Mouse (Mus musculus): ENCODE measurements around the gene Ppm1a. TPM values are rescaled to one million over a fixed set of nuclear protein-coding genes. Genes with fewer than 3 reads are reported as not detected.

The Ppm1a gene
- total and polyA plus RNA-seq, 3 experiments: 111 to 119 TPM; not detected in 1

- TF ChIP-seq MAZ (IDR thresholded peaks at IDR 0.05; ENCODE audit: low read depth, low read length): no peak
- TF ChIP-seq ELF1 (IDR thresholded peaks at IDR 0.05; ENCODE audit: low read depth, low read length): no peak
- no peak for TF ChIP-seq POLR2A (IDR thresholded peaks at IDR 0.05; ENCODE audit: control insufficient read depth in 1 of 2, insufficient read depth in 1 of 2, low read depth in 1 of 2, low read length in 2 of 2, poor library complexity in 1 of 2)
- no peak; a peak in 1 of 6 replicates for TF ChIP-seq CTCF (IDR thresholded peaks at IDR 0.05 in 2 of 3, conservative IDR thresholded peaks at IDR 0.05 in 1 of 3; ENCODE audit: control insufficient read depth in 1 of 3, insufficient read depth in 1 of 3, low read depth in 2 of 3, low read length in 3 of 3, poor library complexity in 1 of 3, severe bottlenecking in 1 of 3)
- TF ChIP-seq MEF2A (IDR thresholded peaks at IDR 0.05; ENCODE audit: extremely low read depth, insufficient replicate concordance, low read depth, low read length, poor library complexity, severe bottlenecking): peak; percentile 17; the same call in 1 of the 2 replicates
- TF ChIP-seq TAL1 (IDR thresholded peaks at IDR 0.05; ENCODE audit: low read length): peak; percentile 93
- TF ChIP-seq SIN3A (IDR thresholded peaks at IDR 0.05; ENCODE audit: low read length): peak; percentile 86
- TF ChIP-seq USF1 (IDR thresholded peaks at IDR 0.05; ENCODE audit: low read depth, low read length): peak; percentile 97
- peak; percentile 65; the same call in 1 of the 2 replicates for TF ChIP-seq MYC (IDR thresholded peaks at IDR 0.05; ENCODE audit: low read depth, low read length)
- no peak for TF ChIP-seq JUND (IDR thresholded peaks at IDR 0.05; ENCODE audit: low read depth, low read length)
- TF ChIP-seq ZKSCAN1 (IDR thresholded peaks at IDR 0.05; ENCODE audit: low read depth, low read length): no peak
- TF ChIP-seq EP300 (IDR thresholded peaks at IDR 0.05; ENCODE audit: low read depth in 1 of 2, low read length in 2 of 2): peak; percentile 91 to 93
- TF ChIP-seq GATA1 (IDR thresholded peaks at IDR 0.05; ENCODE audit: low read depth, low read length): peak; percentile 93
- no peak for TF ChIP-seq ZC3H11A (IDR thresholded peaks at IDR 0.05; ENCODE audit: low read depth, low read length)
- peak; percentile 39; the same call in 1 of the 2 replicates for TF ChIP-seq ZNF384 (IDR thresholded peaks at IDR 0.05; ENCODE audit: low read depth, low read length)
- 0 out of 2 replicates have a peak, but pooled peaks have one; percentile 21 for TF ChIP-seq NRF1 (IDR thresholded peaks at IDR 0.05; ENCODE audit: insufficient read depth, low read depth, low read length, poor library complexity, severe bottlenecking)
- peak; percentile 87 for TF ChIP-seq MXI1 (IDR thresholded peaks at IDR 0.05; ENCODE audit: low read depth, low read length)
- TF ChIP-seq POLR2AphosphoS2 (IDR thresholded peaks at IDR 0.05; ENCODE audit: low read length): no peak
- no peak for TF ChIP-seq UBTF (IDR thresholded peaks at IDR 0.05; ENCODE audit: borderline replicate concordance, insufficient read depth, low read depth, low read length)
These were observed 33.3 kb downstream of the Ppm1a start (continued) for GRCm38 (mm10) chr12:72790538-72790937.

DNA sequence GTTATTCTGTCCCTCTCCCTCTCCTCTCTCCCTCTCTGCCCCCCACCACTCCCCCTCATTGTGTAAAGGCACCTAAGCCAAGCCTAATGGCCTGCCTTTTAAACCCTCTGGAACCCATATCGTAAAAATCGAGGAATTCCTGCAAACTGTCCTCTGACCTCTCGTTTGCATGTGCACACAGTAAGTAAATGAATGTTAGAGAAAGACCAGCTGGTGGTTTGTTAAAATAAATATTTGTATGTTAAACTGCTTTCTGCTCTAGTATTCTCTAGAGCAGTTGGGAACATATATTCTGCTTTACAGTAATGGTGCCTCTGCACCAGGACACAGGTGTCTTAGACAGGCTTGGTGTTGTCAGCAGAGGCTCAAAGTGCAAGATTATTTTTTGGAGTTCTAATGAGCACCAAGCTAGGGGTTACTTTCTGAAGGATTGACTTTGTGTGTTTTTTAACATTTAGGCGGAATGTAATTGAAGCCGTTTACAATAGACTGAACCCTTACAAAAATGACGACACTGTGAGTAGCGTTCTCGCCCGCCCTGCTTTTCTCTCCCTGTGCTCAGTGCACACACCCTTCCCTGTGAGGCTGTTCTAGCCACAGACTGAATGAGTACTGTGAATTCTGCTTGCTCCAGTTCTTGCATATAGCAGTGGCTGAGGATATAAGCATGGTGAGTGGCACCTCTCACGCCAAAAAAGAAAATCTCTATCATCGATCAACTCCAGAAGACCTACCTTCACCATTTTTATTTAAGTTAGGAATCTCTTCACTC, 35.3 kb downstream of the Ppm1a start:
- H3K36me3 ChIP-seq (ENCODE audit: control insufficient read depth in 1 of 2, insufficient read depth in 2 of 2, low read length in 2 of 2): peaks cover 14 to 20% of the 10 kb centered on the region in 2 experiments
- H3K9me3 ChIP-seq (replicated peaks; ENCODE audit: insufficient read depth, low read length): no peaks in the 10 kb centered on the region
- no peak for DNase-seq (ENCODE audit: low read depth, low spot score)
- TF ChIP-seq GATA1 (IDR thresholded peaks at IDR 0.05; ENCODE audit: low read depth, low read length): no peak
- TF ChIP-seq POLR2AphosphoS2 (IDR thresholded peaks at IDR 0.05; ENCODE audit: low read length): no peak
- no peak for TF ChIP-seq POLR2A (IDR thresholded peaks at IDR 0.05; ENCODE audit: control insufficient read depth in 1 of 2, insufficient read depth in 1 of 2, low read depth in 1 of 2, low read length in 2 of 2, poor library complexity in 1 of 2)
- no peak for TF ChIP-seq KAT2A (conservative IDR thresholded peaks at IDR 0.05; ENCODE audit: low read depth, low read length)
- TF ChIP-seq ETS1 (IDR thresholded peaks at IDR 0.05; ENCODE audit: low read depth, low read length): no peak
- TF ChIP-seq ZC3H11A (IDR thresholded peaks at IDR 0.05; ENCODE audit: low read depth, low read length): no peak
- TF ChIP-seq NRF1 (IDR thresholded peaks at IDR 0.05; ENCODE audit: insufficient read depth, low read depth, low read length, poor library complexity, severe bottlenecking): no peak
- no peak for TF ChIP-seq CHD1 (IDR thresholded peaks at IDR 0.05; ENCODE audit: low read depth, low read length)
- TF ChIP-seq CTCF (IDR thresholded peaks at IDR 0.05 in 2 of 3, conservative IDR thresholded peaks at IDR 0.05 in 1 of 3; ENCODE audit: control insufficient read depth in 1 of 3, insufficient read depth in 1 of 3, low read depth in 2 of 3, low read length in 3 of 3, poor library complexity in 1 of 3, severe bottlenecking in 1 of 3): no peak
- TF ChIP-seq TAL1 (IDR thresholded peaks at IDR 0.05; ENCODE audit: low read length): no peak
- no peak for TF ChIP-seq MAX (IDR thresholded peaks at IDR 0.05; ENCODE audit: low read length)
- H3K27me3 ChIP-seq (ENCODE audit: control insufficient read depth in 1 of 2, insufficient read depth in 2 of 2, low read length in 2 of 2): no peaks in the 10 kb centered on the region
- no peak overlapping the region for H3K9ac ChIP-seq (ENCODE audit: control insufficient read depth, low read depth, low read length, poor library complexity, severe bottlenecking)
- H3K79me2 ChIP-seq (ENCODE audit: control insufficient read depth, insufficient read depth, low read length, poor library complexity): no peaks in the 10 kb centered on the region; the same call in 1 of the 2 replicates
- no peak overlapping the region for H3K27ac ChIP-seq (ENCODE audit: control insufficient read depth, low read depth, low read length)
- H3K4me1 ChIP-seq (ENCODE audit: control insufficient read depth in 1 of 2, insufficient read depth in 2 of 2, low read length in 2 of 2): peaks cover 0 to 15% of the 10 kb centered on the region in 2 experiments; a peak in 3 of 4 replicates
- H3K4me3 ChIP-seq (ENCODE audit: control insufficient read depth in 1 of 2, insufficient read depth in 1 of 2, low read depth in 2 of 2, low read length in 2 of 2): no peak overlapping the region
